Mouse (Mus musculus): ENCODE data around the gene Kirrel2.

GRCm38 (mm10) chr7:30422560-30422959 lies 34.9 kb downstream of the Kirrel2 start:
- TF ChIP-seq CTCF (IDR thresholded peaks at IDR 0.05; ENCODE audit: control insufficient read depth, insufficient read depth, insufficient read length) (no peak), MYOD1 (IDR thresholded peaks at IDR 0.05; ENCODE audit: control insufficient read depth, insufficient read length, low read depth) (no peak)
